In genomic region chr1:149959069-149959468, GRCm38 (mm10) we compare ENCODE assay signal across 22 mouse cellular contexts. TPM values are rescaled to one million over a fixed set of nuclear protein-coding genes. Genes with fewer than 3 reads are reported as not detected.
DNase-seq lines count a peak whose midpoint lies in the region; ATAC-seq and TF ChIP-seq lines count a peak whose summit lies in the region.
"Had no signal": no experiment of that assay in that cellular context is flagged by ENCODE, and none has a peak within 500 bp of the region (broad histone marks: within the 10 kb centered on the region; RNA-seq: fewer than 3 reads in every experiment).

No protein-coding gene starts in this region.

- H3K4me2 ChIP-seq in liver, embryonic 14.5 days (ENCODE audit: low read depth), result peak overlapping the region; percentile 41
- H3K4me2 ChIP-seq in forebrain, embryonic 13.5 days, result no peak overlapping the region
- H3K4me2 ChIP-seq: hindbrain, embryonic 12.5 days had no signal

- no peaks in the 10 kb centered on the region for H3K9me3 ChIP-seq in megakaryocyte, embryonic 14.5 days
- no peaks in the 10 kb centered on the region for H3K9me3 ChIP-seq in liver, embryonic 14.5 days (ENCODE audit: control insufficient read depth, low read length)
- H3K9me3 ChIP-seq in forebrain, embryonic 13.5 days (replicated peaks), result no peaks in the 10 kb centered on the region
- H3K9me3 ChIP-seq: embryonic facial prominence, embryonic 10.5 days; heart, embryonic 10.5 days; hindbrain, embryonic 12.5 days had no signal

- no peak for ATAC-seq in megakaryocyte, adult 5-6 weeks (ENCODE audit: poor library complexity, severe bottlenecking)
- no peak for ATAC-seq in liver, embryonic 14.5 days (ENCODE audit: insufficient read depth)
- ATAC-seq in forebrain, embryonic 13.5 days, result no peak
- ATAC-seq: activated CD4-positive, CD25-positive, alpha-beta regulatory T cell, adult 4 months; CD4-positive, CD25-positive, alpha-beta regulatory T cell, adult 4 months; forebrain, embryonic 14.5 days; hindbrain, postnatal 0 days; Patski had no signal

- H3K27me3 ChIP-seq in megakaryocyte, embryonic 14.5 days (replicated peaks), result no peaks in the 10 kb centered on the region
- H3K27me3 ChIP-seq in liver, embryonic 14.5 days (ENCODE audit: control insufficient read depth, insufficient read depth, low read length), result no peaks in the 10 kb centered on the region
- no peaks in the 10 kb centered on the region for H3K27me3 ChIP-seq in forebrain, embryonic 13.5 days
- H3K27me3 ChIP-seq: hindbrain, embryonic 12.5 days; Patski had no signal

- H3K4me1 ChIP-seq in megakaryocyte, embryonic 14.5 days, result peaks cover 45% of the 10 kb centered on the region
- peaks cover 3 to 12% of the 10 kb centered on the region in 2 experiments; a peak in 3 of 4 replicates for H3K4me1 ChIP-seq in liver, embryonic 14.5 days (replicated peaks; ENCODE audit: control insufficient read depth in 2 of 2, insufficient read depth in 2 of 2, low read length in 1 of 2)
- peaks cover 2% of the 10 kb centered on the region; the same call in 1 of the 2 replicates for H3K4me1 ChIP-seq in lung, adult 2 months (ENCODE audit: control insufficient read depth, insufficient read depth, low read length)
- no peaks in the 10 kb centered on the region for H3K4me1 ChIP-seq in forebrain, embryonic 13.5 days
- H3K4me1 ChIP-seq: heart, embryonic 10.5 days had no signal

- no peak for TF ChIP-seq CTCF in liver, embryonic 14.5 days (IDR thresholded peaks at IDR 0.05; ENCODE audit: low read depth)
- no peak for TF ChIP-seq CTCF in lung, adult 2 months (IDR thresholded peaks at IDR 0.05; ENCODE audit: insufficient read depth, low read length)

- H3K4me3 ChIP-seq in megakaryocyte, embryonic 14.5 days (replicated peaks), result peak overlapping the region; percentile 88
- H3K4me3 ChIP-seq in liver, embryonic 14.5 days (ENCODE audit: insufficient read depth in 1 of 2, low read depth in 2 of 2, low read length in 2 of 2), result no peak overlapping the region
- no peak overlapping the region for H3K4me3 ChIP-seq in lung, adult 2 months (replicated peaks; ENCODE audit: extremely low read depth, low read depth, low read length)
- H3K4me3 ChIP-seq in forebrain, embryonic 13.5 days, result no peak overlapping the region
- H3K4me3 ChIP-seq: embryonic facial prominence, embryonic 10.5 days; heart, embryonic 10.5 days; hindbrain, embryonic 12.5 days had no signal

- no peak for TF ChIP-seq POLR2A in lung, adult 2 months (IDR thresholded peaks at IDR 0.05; ENCODE audit: borderline replicate concordance, extremely low read depth, low read depth, low read length)

- H3K9ac ChIP-seq in liver, embryonic 14.5 days (replicated peaks), result no peak overlapping the region
- H3K9ac ChIP-seq in forebrain, embryonic 13.5 days, result no peak overlapping the region
- H3K9ac ChIP-seq: hindbrain, embryonic 12.5 days had no signal

- DNase-seq in c-Kit-positive CD71-positive TER-119-negative erythroid progenitor cells, embryonic 14.5 days (ENCODE audit: low read depth), result peak; percentile 51
- no peak for DNase-seq in liver, embryonic 14.5 days (ENCODE audit: low read depth in 3 of 3, low spot score in 3 of 3)
- DNase-seq in lung, adult 2 months, result no peak
- DNase-seq: adrenal gland, postnatal 14 days; B cell, adult 2 months; cerebellum, adult 2 months; cerebellum, postnatal 10 days; gastrocnemius, postnatal 10 days; heart, adult 18-20 months; heart, postnatal 10 days; heart, postnatal 4 days had no signal

- no peak for TF ChIP-seq EP300 in liver, embryonic 14.5 days (IDR thresholded peaks at IDR 0.05; ENCODE audit: low read depth)

- peaks cover 3% of the 10 kb centered on the region for H3K36me3 ChIP-seq in megakaryocyte, embryonic 14.5 days (replicated peaks; ENCODE audit: low read length)
- H3K36me3 ChIP-seq in liver, embryonic 14.5 days (replicated peaks; ENCODE audit: control insufficient read depth, insufficient read depth, low read depth), result no peaks in the 10 kb centered on the region
- no peaks in the 10 kb centered on the region for H3K36me3 ChIP-seq in forebrain, embryonic 13.5 days (ENCODE audit: poor library complexity, severe bottlenecking)
- H3K36me3 ChIP-seq: embryonic facial prominence, embryonic 10.5 days; heart, embryonic 10.5 days; hindbrain, embryonic 12.5 days had no signal

- H3K27ac ChIP-seq in liver, embryonic 14.5 days, result no peak overlapping the region
- no peak overlapping the region for H3K27ac ChIP-seq in forebrain, embryonic 13.5 days
- H3K27ac ChIP-seq: embryonic facial prominence, embryonic 10.5 days; heart, embryonic 10.5 days; hindbrain, embryonic 12.5 days; hindbrain, postnatal 0 days had no signal

- 9% methylated on average over 1 of the region's 1 CpGs for WGBS in liver, embryonic 14.5 days (ENCODE audit: insufficient replicate concordance)
- WGBS in lung, adult 2 months, result 64% methylated on average over 1 of the region's 1 CpGs
- 82% methylated on average over 1 of the region's 1 CpGs for whole genome bisulfite sequencing in forebrain, embryonic 13.5 days

RNA-seq across cellular contexts. Expression of gene Pla2g4a, which starts 2.0 kb away (rescaled TPM):
- 0.58 and 5.3 TPM in 2 replicates for polyA plus RNA-seq in megakaryocyte, embryonic 14.5 days (2012; ENCODE audit: insufficient read depth, low replicate concordance)
- 31.8 and 32.3 TPM in 2 replicates for total RNA-seq in megakaryocyte, adult 5-6 weeks (2015)
- total RNA-seq in megakaryocyte, adult 5-6 weeks (2017), result 69.2 and 86.6 TPM in 2 replicates
- polyA plus RNA-seq in liver, embryonic 14.5 days (2012; rRNA removed), result 2.6 and 3.9 TPM in 2 replicates
- polyA plus RNA-seq in liver, embryonic 14.5 days (2014; fragmentation: Nextera tagmentation; extraction: Ambion mirVana), result 7.8 and 8.2 TPM in 2 replicates
- 1.8 and 2.9 TPM in 2 replicates for polyA plus RNA-seq in lung, adult 2 months (2012; rRNA removed)
- polyA plus RNA-seq in forebrain, embryonic 13.5 days (2015; fragmentation: Nextera tagmentation; extraction: Ambion mirVana), result 1.1 and 1.6 TPM in 2 replicates
- polyA plus RNA-seq: CD4-positive, CD25-positive, alpha-beta regulatory T cell, adult 4 months had no signal
